Mouse (Mus musculus): ENCODE measurements around the gene Adamts17. TPM values are rescaled to one million over a fixed set of nuclear protein-coding genes. Genes with fewer than 3 reads are reported as not detected.

The Adamts17 gene
- total RNA-seq, 2 experiments from 2014 or later, result 9.8 to 15.0 TPM

GRCm38 (mm10) chr7:67168763-67169569, 329.4 kb downstream of the Adamts17 start:
- DNase-seq (ENCODE audit: low spot score in 2 of 2), result no peak

DNA sequence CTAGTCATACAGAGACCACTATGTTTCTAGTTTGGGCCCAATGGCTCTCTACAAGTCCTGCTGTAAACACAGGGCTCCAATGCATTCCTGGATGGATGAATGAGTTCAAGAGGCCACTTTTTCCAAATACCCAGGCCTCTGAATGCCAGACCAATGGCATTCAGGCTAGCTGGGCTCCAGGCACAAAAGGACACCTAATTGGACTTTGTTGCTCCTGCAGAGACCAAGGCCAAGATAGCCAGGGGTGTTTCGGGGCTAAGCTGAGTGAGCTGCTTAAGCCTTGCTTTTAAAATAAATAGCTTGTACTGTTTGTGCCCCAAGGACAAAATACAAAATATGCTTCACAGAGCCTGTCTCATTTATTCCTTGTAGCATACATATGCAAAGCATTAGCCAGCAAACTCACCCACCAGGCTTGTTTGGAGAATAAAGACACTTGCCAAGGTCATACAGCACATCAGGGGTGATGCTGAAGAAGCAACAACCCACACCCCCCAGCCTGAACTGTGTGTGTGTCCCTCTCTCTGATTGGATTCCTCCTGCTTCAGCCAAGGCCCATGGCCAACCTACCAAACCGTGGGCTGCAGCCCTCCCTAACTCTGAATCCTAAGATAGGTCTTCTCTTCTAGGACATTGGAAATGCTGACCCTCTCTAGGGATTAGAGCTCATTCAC, 334.1 kb downstream of the Adamts17 start:
- no peak for DNase-seq (ENCODE audit: low spot score in 2 of 2)

GRCm38 (mm10) chr7:67183786-67184185, 344.3 kb downstream of the Adamts17 start:
- no peak for DNase-seq (ENCODE audit: low spot score in 2 of 2)

- DNase-seq (ENCODE audit: low spot score in 2 of 2), result peak; percentile 64 to 69
These were observed 359.9 kb downstream of the Adamts17 start for GRCm38 (mm10) chr7:67199412-67199811.

Other genes with a start within 250 kb of the Adamts17 start
- gene Asb7, start 150.1 kb upstream of the Adamts17 start, total RNA-seq (2021), result 10 to 100 TPM; 15.5 to 18.6 TPM
- 1 to 10 TPM; 7.6 to 9.4 TPM for gene Lins1, start 149.8 kb upstream of the Adamts17 start, total RNA-seq (2021)
- gene Cers3, start 96.2 kb upstream of the Adamts17 start, total RNA-seq (2021), result under 1 TPM; 0.35 to 0.42 TPM